Mouse (Mus musculus): ENCODE measurements around the gene Frmd4a. TPM values are rescaled to one million over a fixed set of nuclear protein-coding genes. Genes with fewer than 3 reads are reported as not detected.

The Frmd4a gene
- polyA plus RNA-seq, 1 experiment from 2014 or later: 6.6 TPM

- Histone ChIP-seq H3K36me3 (replicated peaks; ENCODE audit: insufficient read depth, low read length) (peaks cover 19% of the 10 kb centered on the region), H3K4me1 (ENCODE audit: insufficient read depth) (no peaks in the 10 kb centered on the region), H3K4me2 (ENCODE audit: low read depth, low read length) (no peak overlapping the region), H3K9ac (replicated peaks) (no peak overlapping the region), H3K9me3 (ENCODE audit: low read length) (no peaks in the 10 kb centered on the region), H3K27ac (ENCODE audit: low read depth) (no peak overlapping the region), H3K27me3 (ENCODE audit: insufficient read depth, low read length) (no peaks in the 10 kb centered on the region), H3K4me3 (ENCODE audit: low read depth, low read length) (no peak overlapping the region)
- ATAC-seq: no peak
- whole genome bisulfite sequencing (ENCODE audit: insufficient replicate concordance): 83% methylated on average over 12 of the region's 12 CpGs
- TF ChIP-seq CTCF (IDR thresholded peaks at IDR 0.05; ENCODE audit: low read depth) (no peak), EP300 (IDR thresholded peaks at IDR 0.05; ENCODE audit: low read depth) (no peak)
- no peak for DNase-seq
Measured at GRCm38 (mm10) chr2:4620640-4621401, 603.3 kb downstream of the Frmd4a start.

- no peak for DNase-seq
- 72% methylated on average over 3 of the region's 3 CpGs for WGBS (ENCODE audit: insufficient replicate concordance)
- ATAC-seq: no peak
- Histone ChIP-seq H3K9me3 (ENCODE audit: low read length) (no peaks in the 10 kb centered on the region), H3K4me2 (ENCODE audit: low read depth, low read length) (no peak overlapping the region), H3K36me3 (replicated peaks; ENCODE audit: insufficient read depth, low read length) (peaks cover 25% of the 10 kb centered on the region), H3K4me3 (ENCODE audit: low read depth, low read length) (no peak overlapping the region), H3K27me3 (ENCODE audit: insufficient read depth, low read length) (no peaks in the 10 kb centered on the region), H3K9ac (replicated peaks) (no peak overlapping the region), H3K27ac (ENCODE audit: low read depth) (no peak overlapping the region), H3K4me1 (ENCODE audit: insufficient read depth) (no peaks in the 10 kb centered on the region)
- TF ChIP-seq CTCF (IDR thresholded peaks at IDR 0.05; ENCODE audit: low read depth) (no peak), EP300 (IDR thresholded peaks at IDR 0.05; ENCODE audit: low read depth) (no peak)
Measured at GRCm38 (mm10) chr2:4621471-4621985, 604.0 kb downstream of the Frmd4a start.

- H3K36me3 ChIP-seq (replicated peaks; ENCODE audit: insufficient read depth, low read length): peaks cover 45% of the 10 kb centered on the region
- H3K9me3 ChIP-seq (ENCODE audit: low read length): no peaks in the 10 kb centered on the region
- TF ChIP-seq EP300 (IDR thresholded peaks at IDR 0.05; ENCODE audit: low read depth) (no peak), CTCF (IDR thresholded peaks at IDR 0.05; ENCODE audit: low read depth) (no peak)
- DNase-seq (no peak), ATAC-seq (no peak)
- no peak overlapping the region for H3K4me2 ChIP-seq (ENCODE audit: low read depth, low read length)
- no peak overlapping the region for H3K9ac ChIP-seq (replicated peaks)
- H3K4me3 ChIP-seq (ENCODE audit: low read depth, low read length): no peak overlapping the region
- H3K4me1 ChIP-seq (ENCODE audit: insufficient read depth): no peaks in the 10 kb centered on the region
- H3K27ac ChIP-seq (ENCODE audit: low read depth): no peak overlapping the region
- no peaks in the 10 kb centered on the region for H3K27me3 ChIP-seq (ENCODE audit: insufficient read depth, low read length)
- WGBS (ENCODE audit: insufficient replicate concordance): 93% methylated on average over 3 of the region's 3 CpGs
Measured at GRCm38 (mm10) chr2:4626911-4627310, 609.4 kb downstream of the Frmd4a start.

DNA sequence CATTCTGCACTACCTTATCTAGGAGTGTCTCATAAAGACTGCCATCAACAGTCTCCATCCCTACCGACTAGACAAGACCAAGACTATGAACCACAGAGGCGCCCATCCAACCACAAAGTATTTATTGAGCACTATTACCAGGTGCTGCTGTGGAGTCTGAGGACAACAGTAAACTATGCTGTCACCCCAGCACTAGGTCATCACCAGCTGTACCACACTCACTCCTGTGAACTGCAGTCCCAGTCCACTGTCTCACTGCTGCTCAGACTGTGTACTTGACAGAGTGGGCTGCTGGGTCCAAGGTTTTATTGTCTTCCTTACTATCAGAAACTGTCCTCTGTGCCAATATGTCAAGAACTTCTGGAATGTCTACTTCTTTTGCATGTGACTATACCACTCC lies 611.4 kb downstream of the Frmd4a start:
- WGBS (ENCODE audit: insufficient replicate concordance): 78% methylated on average over 2 of the region's 2 CpGs
- no peaks in the 10 kb centered on the region for H3K9me3 ChIP-seq (ENCODE audit: low read length)
- no peaks in the 10 kb centered on the region for H3K4me1 ChIP-seq (ENCODE audit: insufficient read depth)
- H3K36me3 ChIP-seq (replicated peaks; ENCODE audit: insufficient read depth, low read length): peaks cover 48% of the 10 kb centered on the region
- ATAC-seq (no peak), DNase-seq (peak; percentile 5)
- no peak for TF ChIP-seq EP300 (IDR thresholded peaks at IDR 0.05; ENCODE audit: low read depth)
- no peak for TF ChIP-seq CTCF (IDR thresholded peaks at IDR 0.05; ENCODE audit: low read depth)
- no peak overlapping the region for H3K9ac ChIP-seq (replicated peaks)
- H3K4me2 ChIP-seq (ENCODE audit: low read depth, low read length): no peak overlapping the region
- no peaks in the 10 kb centered on the region for H3K27me3 ChIP-seq (ENCODE audit: insufficient read depth, low read length)
- H3K27ac ChIP-seq (ENCODE audit: low read depth): no peak overlapping the region
- H3K4me3 ChIP-seq (ENCODE audit: low read depth, low read length): no peak overlapping the region

DNA sequence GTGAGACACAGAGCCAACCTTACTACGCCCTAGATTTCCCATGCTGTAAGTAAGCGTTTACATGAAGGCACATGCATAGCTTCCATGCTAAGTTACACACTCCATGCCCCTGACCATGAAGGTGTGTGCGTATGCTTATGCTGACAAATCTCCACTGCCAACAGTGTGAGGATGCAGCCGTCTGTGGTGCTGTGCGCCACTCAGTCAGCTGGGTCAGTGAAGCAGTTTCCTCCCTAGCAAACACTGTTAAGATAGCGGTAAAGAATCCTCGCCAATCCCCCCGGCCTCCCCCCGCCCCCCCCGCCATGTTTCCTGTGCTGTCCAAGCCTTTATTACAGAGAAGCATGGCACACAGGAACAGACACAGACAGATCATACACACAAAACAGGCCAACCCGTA lies 612.0 kb downstream of the Frmd4a start:
- H3K36me3 ChIP-seq (replicated peaks; ENCODE audit: insufficient read depth, low read length): peaks cover 48% of the 10 kb centered on the region
- no peaks in the 10 kb centered on the region for H3K4me1 ChIP-seq (ENCODE audit: insufficient read depth)
- no peaks in the 10 kb centered on the region for H3K9me3 ChIP-seq (ENCODE audit: low read length)
- ATAC-seq (no peak), DNase-seq (peak; percentile 21)
- H3K4me3 ChIP-seq (ENCODE audit: low read depth, low read length): no peak overlapping the region
- H3K9ac ChIP-seq (replicated peaks): no peak overlapping the region
- H3K27ac ChIP-seq (ENCODE audit: low read depth): no peak overlapping the region
- no peak overlapping the region for H3K4me2 ChIP-seq (ENCODE audit: low read depth, low read length)
- WGBS (ENCODE audit: insufficient replicate concordance): 77% methylated on average over 11 of the region's 11 CpGs
- H3K27me3 ChIP-seq (ENCODE audit: insufficient read depth, low read length): no peaks in the 10 kb centered on the region
- TF ChIP-seq EP300 (IDR thresholded peaks at IDR 0.05; ENCODE audit: low read depth) (no peak), CTCF (IDR thresholded peaks at IDR 0.05; ENCODE audit: low read depth) (no peak)

GRCm38 (mm10) chr2:4630197-4630835 lies 612.8 kb downstream of the Frmd4a start:
- no peak overlapping the region for H3K27ac ChIP-seq (ENCODE audit: low read depth)
- no peaks in the 10 kb centered on the region for H3K9me3 ChIP-seq (ENCODE audit: low read length)
- TF ChIP-seq EP300 (IDR thresholded peaks at IDR 0.05; ENCODE audit: low read depth) (no peak), CTCF (IDR thresholded peaks at IDR 0.05; ENCODE audit: low read depth) (no peak)
- H3K4me2 ChIP-seq (ENCODE audit: low read depth, low read length): no peak overlapping the region
- no peak overlapping the region for H3K9ac ChIP-seq (replicated peaks)
- WGBS (ENCODE audit: insufficient replicate concordance): 90% methylated on average over 10 of the region's 10 CpGs
- no peaks in the 10 kb centered on the region for H3K27me3 ChIP-seq (ENCODE audit: insufficient read depth, low read length)
- H3K36me3 ChIP-seq (replicated peaks; ENCODE audit: insufficient read depth, low read length): peaks cover 56% of the 10 kb centered on the region
- ATAC-seq (no peak), DNase-seq (peak; percentile 5)
- no peak overlapping the region for H3K4me3 ChIP-seq (ENCODE audit: low read depth, low read length)
- H3K4me1 ChIP-seq (ENCODE audit: insufficient read depth): no peaks in the 10 kb centered on the region

All from liver, postnatal 0 days (tissue).